Mouse (Mus musculus): ENCODE measurements at regions not wholly inside any gene's neighbourhood (a gene's known extent, or its start where the extent isn't known, plus 50 kb on each side); places are given as distances from the start of the nearest gene placed in this dataset. TPM values are rescaled to one million over a fixed set of nuclear protein-coding genes. Genes with fewer than 3 reads are reported as not detected.

MicroRNAs encoded in the stretch of these regions (microRNA counts, 519-probe panel; counts per million panel counts)
- microRNA mmu-miR-129-3p (4,736 counts per million, percentile 40 among the panel's probes with 10 or more counts), microRNA mmu-miR-129-5p (3,315 counts per million, percentile 15 among the panel's probes with 10 or more counts)

Small RNA genes in the stretch of these regions (microRNA-seq; reads per million reads assigned to microRNA genes)
- gene Mir129-2 (not detected), gene Mir129b (not detected)
